Mouse (Mus musculus): ENCODE results near the gene P2rx7. TPM values are rescaled to one million over a fixed set of nuclear protein-coding genes. Genes with fewer than 3 reads are reported as not detected.

P2rx7 gene
- total and polyA plus RNA-seq, 3 experiments, result 0.72 to 9.0 (median 8.9) TPM

DNA sequence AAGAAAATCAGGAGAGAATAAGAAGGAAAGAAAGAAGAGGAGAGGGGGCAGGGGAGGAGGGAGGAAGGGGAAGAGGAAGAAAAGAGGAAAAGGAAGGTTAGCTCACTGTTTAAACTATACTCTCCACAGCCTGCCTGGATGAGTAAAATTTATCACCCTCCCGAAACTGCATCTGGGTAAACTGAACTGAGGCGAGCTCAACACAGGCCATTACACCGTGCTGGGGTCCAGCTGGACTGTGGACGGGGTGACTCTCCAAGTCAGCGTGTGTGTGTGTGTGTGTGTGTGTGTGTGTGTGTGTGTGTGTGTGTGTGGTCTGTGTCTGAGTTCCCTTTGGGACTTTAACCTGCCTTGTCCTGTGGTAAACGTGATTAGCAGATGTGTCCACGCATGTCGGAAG lies 32.3 kb downstream of the P2rx7 start:
- no peak for ATAC-seq (ENCODE audit: extremely low read depth, insufficient number of reproducible peaks, low FRiP score, poor library complexity, severe bottlenecking)
- no peak for DNase-seq (ENCODE audit: low spot score)
- Histone ChIP-seq H3K9me3 (replicated peaks) (no peaks in the 10 kb centered on the region), H3K36me3 (replicated peaks) (no peaks in the 10 kb centered on the region), H3K4me1 (ENCODE audit: insufficient read depth, low read depth, low read length) (peaks cover 25% of the 10 kb centered on the region), H3K27me3 (ENCODE audit: insufficient read depth, low read length) (peaks cover 18% of the 10 kb centered on the region), H3K4me3 (ENCODE audit: low read depth, low read length) (no peak overlapping the region)
- TF ChIP-seq TAL1 (conservative IDR thresholded peaks at IDR 0.05; ENCODE audit: low read depth, low read length), result no peak
- TF ChIP-seq CTCF (IDR thresholded peaks at IDR 0.05; ENCODE audit: low read depth, low read length), result no peak
- TF ChIP-seq POLR2AphosphoS5 (IDR thresholded peaks at IDR 0.05; ENCODE audit: insufficient replicate concordance, low read depth, low read length), result no peak
- TF ChIP-seq GATA2 (IDR thresholded peaks at IDR 0.05; ENCODE audit: borderline replicate concordance, low read depth, low read length), result no peak
- no peak for TF ChIP-seq GATA1 (IDR thresholded peaks at IDR 0.05; ENCODE audit: borderline replicate concordance, low read length)

DNA sequence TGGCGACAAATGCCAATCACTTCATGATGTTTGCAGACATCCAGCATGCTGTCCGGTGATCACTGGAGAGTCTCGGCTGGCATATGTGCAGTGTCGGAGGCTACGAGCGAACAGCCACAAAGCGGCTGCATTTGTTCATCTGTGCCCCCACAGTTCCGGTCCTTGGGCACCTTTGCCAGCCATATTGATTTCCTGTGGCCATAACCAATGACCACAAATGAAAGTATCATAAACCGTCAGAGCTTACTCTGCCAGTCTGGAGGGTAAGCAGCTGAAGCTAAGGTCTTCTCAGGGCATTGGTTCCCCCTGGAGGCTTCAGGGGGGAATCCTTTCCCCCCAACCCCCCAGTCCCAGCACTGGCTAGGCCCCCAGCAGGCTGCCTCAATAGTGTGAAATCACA lies 34.3 kb downstream of the P2rx7 start:
- Histone ChIP-seq H3K4me1 (ENCODE audit: insufficient read depth, low read depth, low read length) (peaks cover 29% of the 10 kb centered on the region), H3K9me3 (replicated peaks) (no peaks in the 10 kb centered on the region), H3K36me3 (replicated peaks) (no peaks in the 10 kb centered on the region), H3K4me3 (ENCODE audit: low read depth, low read length) (no peak overlapping the region), H3K27me3 (ENCODE audit: insufficient read depth, low read length) (peaks cover 18% of the 10 kb centered on the region)
- TF ChIP-seq GATA2 (IDR thresholded peaks at IDR 0.05; ENCODE audit: borderline replicate concordance, low read depth, low read length), result no peak
- TF ChIP-seq TAL1 (conservative IDR thresholded peaks at IDR 0.05; ENCODE audit: low read depth, low read length), result no peak
- TF ChIP-seq GATA1 (IDR thresholded peaks at IDR 0.05; ENCODE audit: borderline replicate concordance, low read length), result no peak
- TF ChIP-seq POLR2AphosphoS5 (IDR thresholded peaks at IDR 0.05; ENCODE audit: insufficient replicate concordance, low read depth, low read length), result no peak
- no peak for TF ChIP-seq CTCF (IDR thresholded peaks at IDR 0.05; ENCODE audit: low read depth, low read length)
- DNase-seq (ENCODE audit: low spot score) (no peak), ATAC-seq (ENCODE audit: extremely low read depth, insufficient number of reproducible peaks, low FRiP score, poor library complexity, severe bottlenecking) (no peak)

GRCm38 (mm10) chr5:122679881-122680280 lies 36.2 kb downstream of the P2rx7 start:
- H3K27me3 ChIP-seq (ENCODE audit: insufficient read depth, low read length), result peaks cover 14% of the 10 kb centered on the region
- H3K4me1 ChIP-seq (ENCODE audit: insufficient read depth, low read depth, low read length), result peaks cover 29% of the 10 kb centered on the region
- no peak overlapping the region for H3K4me3 ChIP-seq (ENCODE audit: low read depth, low read length)
- no peak for ATAC-seq (ENCODE audit: extremely low read depth, insufficient number of reproducible peaks, low FRiP score, poor library complexity, severe bottlenecking)
- TF ChIP-seq GATA1 (IDR thresholded peaks at IDR 0.05; ENCODE audit: borderline replicate concordance, low read length) (no peak), TAL1 (conservative IDR thresholded peaks at IDR 0.05; ENCODE audit: low read depth, low read length) (no peak), CTCF (IDR thresholded peaks at IDR 0.05; ENCODE audit: low read depth, low read length) (no peak), POLR2AphosphoS5 (IDR thresholded peaks at IDR 0.05; ENCODE audit: insufficient replicate concordance, low read depth, low read length) (no peak), GATA2 (IDR thresholded peaks at IDR 0.05; ENCODE audit: borderline replicate concordance, low read depth, low read length) (no peak)
- H3K9me3 ChIP-seq (replicated peaks), result no peaks in the 10 kb centered on the region
- no peak for DNase-seq (ENCODE audit: low spot score)
- no peaks in the 10 kb centered on the region for H3K36me3 ChIP-seq (replicated peaks)

DNA sequence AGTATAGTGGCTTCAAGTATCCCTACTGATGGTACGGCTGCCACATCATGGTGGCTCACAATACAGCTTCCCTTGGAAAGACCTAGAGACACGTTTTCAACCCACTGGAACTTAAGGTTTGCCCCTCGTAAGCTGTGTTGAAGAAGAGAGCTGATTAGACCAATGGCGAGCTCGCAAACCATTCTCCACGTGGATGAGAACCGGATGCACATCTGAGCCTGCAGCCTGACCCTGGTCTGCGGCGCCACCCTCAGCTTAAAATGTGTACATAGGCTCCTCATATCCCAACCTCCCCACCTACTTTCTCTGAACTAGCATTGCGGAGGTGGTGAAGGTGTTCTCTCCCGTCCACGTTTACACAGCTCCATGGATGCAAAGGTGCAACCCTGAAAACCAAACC lies 37.6 kb downstream of the P2rx7 start:
- ATAC-seq (ENCODE audit: extremely low read depth, insufficient number of reproducible peaks, low FRiP score, poor library complexity, severe bottlenecking), result no peak
- H3K9me3 ChIP-seq (replicated peaks), result no peaks in the 10 kb centered on the region
- no peak for DNase-seq (ENCODE audit: low spot score)
- H3K4me3 ChIP-seq (ENCODE audit: low read depth, low read length), result no peak overlapping the region
- no peaks in the 10 kb centered on the region for H3K36me3 ChIP-seq (replicated peaks)
- TF ChIP-seq TAL1 (conservative IDR thresholded peaks at IDR 0.05; ENCODE audit: low read depth, low read length), result no peak
- no peak for TF ChIP-seq GATA1 (IDR thresholded peaks at IDR 0.05; ENCODE audit: borderline replicate concordance, low read length)
- no peak for TF ChIP-seq GATA2 (IDR thresholded peaks at IDR 0.05; ENCODE audit: borderline replicate concordance, low read depth, low read length)
- TF ChIP-seq POLR2AphosphoS5 (IDR thresholded peaks at IDR 0.05; ENCODE audit: insufficient replicate concordance, low read depth, low read length), result no peak
- no peak for TF ChIP-seq CTCF (IDR thresholded peaks at IDR 0.05; ENCODE audit: low read depth, low read length)
- peaks cover 14% of the 10 kb centered on the region for H3K27me3 ChIP-seq (ENCODE audit: insufficient read depth, low read length)
- peaks cover 21% of the 10 kb centered on the region for H3K4me1 ChIP-seq (ENCODE audit: insufficient read depth, low read depth, low read length)

DNA sequence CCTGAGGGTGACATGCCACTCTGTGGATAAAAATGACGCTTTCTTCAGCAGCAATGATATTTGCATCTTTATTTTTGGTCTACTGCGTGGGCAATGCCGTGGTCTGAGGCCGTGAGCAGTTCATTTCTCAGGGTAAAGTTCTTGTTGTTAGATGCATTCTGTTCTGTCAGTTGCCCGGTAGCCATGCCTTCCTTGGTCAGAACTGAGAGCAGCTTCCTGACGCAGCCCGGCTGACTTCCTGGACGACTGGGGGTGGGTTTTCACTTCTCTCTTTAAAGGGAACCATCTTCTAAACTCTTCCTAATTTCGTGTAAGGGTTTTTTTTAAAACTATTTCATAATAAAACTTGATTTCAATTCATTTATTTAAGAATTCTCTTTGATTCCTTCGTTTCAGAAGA lies 40.2 kb downstream of the P2rx7 start:
- peaks cover 3% of the 10 kb centered on the region; the same call in 1 of the 2 replicates for H3K9me3 ChIP-seq (replicated peaks)
- H3K27me3 ChIP-seq (ENCODE audit: insufficient read depth, low read length), result peaks cover 14% of the 10 kb centered on the region
- no peak for DNase-seq (ENCODE audit: low spot score)
- peaks cover 21% of the 10 kb centered on the region for H3K4me1 ChIP-seq (ENCODE audit: insufficient read depth, low read depth, low read length)
- no peak for ATAC-seq (ENCODE audit: extremely low read depth, insufficient number of reproducible peaks, low FRiP score, poor library complexity, severe bottlenecking)
- no peak overlapping the region for H3K4me3 ChIP-seq (ENCODE audit: low read depth, low read length)
- H3K36me3 ChIP-seq (replicated peaks), result no peaks in the 10 kb centered on the region
- no peak for TF ChIP-seq CTCF (IDR thresholded peaks at IDR 0.05; ENCODE audit: low read depth, low read length)
- no peak for TF ChIP-seq TAL1 (conservative IDR thresholded peaks at IDR 0.05; ENCODE audit: low read depth, low read length)
- TF ChIP-seq POLR2AphosphoS5 (IDR thresholded peaks at IDR 0.05; ENCODE audit: insufficient replicate concordance, low read depth, low read length), result no peak
- TF ChIP-seq GATA2 (IDR thresholded peaks at IDR 0.05; ENCODE audit: borderline replicate concordance, low read depth, low read length), result no peak
- TF ChIP-seq GATA1 (IDR thresholded peaks at IDR 0.05; ENCODE audit: borderline replicate concordance, low read length), result no peak

GRCm38 (mm10) chr5:122687391-122687790 lies 43.7 kb downstream of the P2rx7 start:
- ATAC-seq (ENCODE audit: extremely low read depth, insufficient number of reproducible peaks, low FRiP score, poor library complexity, severe bottlenecking) (no peak), DNase-seq (ENCODE audit: low spot score) (no peak)
- peaks cover 3% of the 10 kb centered on the region; the same call in 1 of the 2 replicates for H3K4me1 ChIP-seq (ENCODE audit: insufficient read depth, low read depth, low read length)
- H3K27me3 ChIP-seq (ENCODE audit: insufficient read depth, low read length), result peaks cover 8% of the 10 kb centered on the region
- no peaks in the 10 kb centered on the region for H3K36me3 ChIP-seq (replicated peaks)
- H3K4me3 ChIP-seq (ENCODE audit: low read depth, low read length), result no peak overlapping the region
- TF ChIP-seq GATA2 (IDR thresholded peaks at IDR 0.05; ENCODE audit: borderline replicate concordance, low read depth, low read length) (no peak), POLR2AphosphoS5 (IDR thresholded peaks at IDR 0.05; ENCODE audit: insufficient replicate concordance, low read depth, low read length) (no peak), GATA1 (IDR thresholded peaks at IDR 0.05; ENCODE audit: borderline replicate concordance, low read length) (no peak), CTCF (IDR thresholded peaks at IDR 0.05; ENCODE audit: low read depth, low read length) (no peak)
- peaks cover 3% of the 10 kb centered on the region; the same call in 1 of the 2 replicates for H3K9me3 ChIP-seq (replicated peaks)
